Mouse (Mus musculus) liver, embryonic 13.5 days (tissue): ENCODE results near the gene Sycn. TPM values are rescaled to one million over a fixed set of nuclear protein-coding genes. Genes with fewer than 3 reads are reported as not detected.

Experiments
- ATAC-seq: fragments of 200-750 bp; cut with Nextera tagmentation; 2 replicates; pipeline ENCODE4 v1.8.0; 2017; ENCODE audit warnings: low read depth, mild to moderate bottlenecking, moderate number of reproducible peaks, moderate library complexity
- DNase-seq: peaks from one replicate; pipeline ENCODE4 v3.0.0; 2022
- H3K27ac ChIP-seq: fragments of 300-500 bp; sonication (generic); 2 replicates; pipeline ENCODE4 v1.5.1; 2015; ENCODE audit warnings: moderate library complexity, mild to moderate bottlenecking, inconsistent platforms
- H3K27me3 ChIP-seq: fragments of 300-500 bp; sonication (generic); 2 replicates; pipeline ENCODE4 v1.6.1; 2015; ENCODE audit warnings: mild to moderate bottlenecking, inconsistent platforms
- H3K36me3 ChIP-seq: fragments of 300-500 bp; sonication (generic); 2 replicates; pipeline ENCODE4 v1.6.1; 2015; ENCODE audit warnings: mild to moderate bottlenecking, inconsistent platforms
- H3K4me1 ChIP-seq: fragments of 300-500 bp; sonication (generic); replicated peaks from 2 replicates; pipeline ENCODE4 v1.6.1; 2015; ENCODE audit warnings: inconsistent platforms
- H3K4me2 ChIP-seq: fragments of 300-500 bp; sonication (generic); 2 replicates; pipeline ENCODE4 v1.6.1; 2015; ENCODE audit warnings: inconsistent platforms, mild to moderate bottlenecking, moderate library complexity
- H3K4me3 ChIP-seq: fragments of 300-500 bp; sonication (generic); replicated peaks from 2 replicates; pipeline ENCODE4 v1.5.1; 2015; ENCODE audit warnings: mild to moderate bottlenecking, inconsistent platforms
- H3K9ac ChIP-seq: fragments of 300-500 bp; sonication (generic); 2 replicates; pipeline ENCODE4 v1.6.1; 2015; ENCODE audit warnings: mild to moderate bottlenecking, inconsistent platforms
- H3K9me3 ChIP-seq: fragments of 300-500 bp; sonication (generic); replicated peaks from 2 replicates; pipeline ENCODE4 v1.6.1; 2016; ENCODE audit warnings: inconsistent platforms
- WGBS: fragments of 180-500 bp; shearing (Covaris S2); methylation state at CpG from one replicate; pipeline ENCODE4 v1.1.7; 2015; ENCODE audit not compliant: insufficient replicate concordance; 5-methylcytosine and 5-hydroxymethylcytosine counted together
- polyA plus RNA-seq: library from polyadenylated mRNA; unstranded; fragments of >200 nt; fragmentation: Nextera tagmentation; extraction: Ambion mirVana; gene quantifications from 2 replicates; pipeline ENCODE4 v1.2.1, GENCODE M21; 2015

Sycn gene
- polyA plus RNA-seq, 1 experiment from 2014 or later = not detected

DNA sequence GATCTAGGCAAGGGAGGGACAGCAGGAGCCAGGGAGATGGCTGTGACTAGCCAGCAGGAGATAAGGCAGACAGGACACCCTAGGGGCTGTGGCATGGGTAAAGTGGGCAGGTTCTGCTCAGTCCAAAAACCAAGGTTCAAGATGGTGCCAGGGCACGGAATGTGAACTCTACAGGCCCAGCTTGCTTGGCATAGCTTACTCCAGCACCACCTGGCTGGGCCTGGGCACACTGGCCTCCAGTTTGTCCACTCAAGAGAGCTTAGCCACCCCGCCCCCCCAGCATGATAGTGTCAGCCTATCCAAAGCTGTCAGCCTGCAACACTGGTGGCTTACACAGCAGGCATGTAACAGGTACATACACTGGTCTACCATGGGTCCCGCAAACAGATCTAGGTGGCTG is 32.6 kb downstream of the Sycn start:
- no peak overlapping the region for H3K4me3 ChIP-seq
- H3K27ac ChIP-seq = peak overlapping the region; percentile 53; the same call in 1 of the 2 replicates

DNA sequence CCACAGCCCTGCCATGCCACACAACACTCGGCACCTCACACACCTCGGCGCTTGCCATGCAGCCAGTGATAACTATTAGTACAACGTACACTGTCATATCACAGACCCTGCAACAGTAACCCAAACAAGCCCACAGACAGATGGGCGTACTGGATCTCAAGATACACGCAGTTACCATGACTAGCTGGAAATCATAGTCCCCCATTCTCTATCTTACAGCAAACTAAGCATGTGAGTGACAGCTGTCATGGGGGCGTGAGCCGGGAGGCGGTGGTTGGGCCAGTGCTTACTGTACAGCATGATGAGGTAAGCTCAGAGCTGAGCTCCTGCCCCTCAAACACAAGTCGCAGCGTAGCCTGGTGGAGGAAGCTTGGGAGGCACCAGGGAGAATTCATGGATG is 34.9 kb downstream of the Sycn start:
- no peak overlapping the region for H3K4me3 ChIP-seq
- WGBS = 45% methylated on average over 11 of the region's 11 CpGs
- peak overlapping the region; percentile 55 for H3K4me2 ChIP-seq

More for the DNA sequence above, 32.6 kb downstream of the Sycn start:
- 76% methylated on average over 3 of the region's 3 CpGs for WGBS
- H3K27me3 ChIP-seq = no peaks in the 10 kb centered on the region
- DNase-seq = no peak
- peaks cover 18% of the 10 kb centered on the region for H3K36me3 ChIP-seq
- ATAC-seq = no peak
- H3K9me3 ChIP-seq = no peaks in the 10 kb centered on the region
- peak overlapping the region; percentile 27; the same call in 1 of the 2 replicates for H3K9ac ChIP-seq
- peaks cover 84% of the 10 kb centered on the region for H3K4me1 ChIP-seq
- no peak overlapping the region for H3K4me2 ChIP-seq

GRCm38 (mm10) chr7:28576271-28576914 is 35.7 kb downstream of the Sycn start:
- no peaks in the 10 kb centered on the region for H3K27me3 ChIP-seq
- peak overlapping the region; percentile 55 for H3K4me2 ChIP-seq
- peaks cover 100% of the 10 kb centered on the region for H3K4me1 ChIP-seq
- peak overlapping the region; percentile 85 for H3K27ac ChIP-seq
- WGBS = 36% methylated on average over 5 of the region's 5 CpGs
- peaks cover 14% of the 10 kb centered on the region for H3K36me3 ChIP-seq
- ATAC-seq (peak; percentile 79), DNase-seq (peak; percentile 57)
- peak overlapping the region; percentile 61 for H3K9ac ChIP-seq
- peak overlapping the region; percentile 22; the same call in 1 of the 2 replicates for H3K4me3 ChIP-seq
- H3K9me3 ChIP-seq = no peaks in the 10 kb centered on the region

More for the DNA sequence above, 34.9 kb downstream of the Sycn start:
- ATAC-seq (peak; percentile 22), DNase-seq (peak; percentile 43)
- Histone ChIP-seq H3K4me1 (peaks cover 100% of the 10 kb centered on the region), H3K36me3 (peaks cover 7% of the 10 kb centered on the region), H3K27ac (peak overlapping the region; percentile 85), H3K27me3 (no peaks in the 10 kb centered on the region), H3K9ac (peak overlapping the region; percentile 46; the same call in 1 of the 2 replicates), H3K9me3 (no peaks in the 10 kb centered on the region)

DNA sequence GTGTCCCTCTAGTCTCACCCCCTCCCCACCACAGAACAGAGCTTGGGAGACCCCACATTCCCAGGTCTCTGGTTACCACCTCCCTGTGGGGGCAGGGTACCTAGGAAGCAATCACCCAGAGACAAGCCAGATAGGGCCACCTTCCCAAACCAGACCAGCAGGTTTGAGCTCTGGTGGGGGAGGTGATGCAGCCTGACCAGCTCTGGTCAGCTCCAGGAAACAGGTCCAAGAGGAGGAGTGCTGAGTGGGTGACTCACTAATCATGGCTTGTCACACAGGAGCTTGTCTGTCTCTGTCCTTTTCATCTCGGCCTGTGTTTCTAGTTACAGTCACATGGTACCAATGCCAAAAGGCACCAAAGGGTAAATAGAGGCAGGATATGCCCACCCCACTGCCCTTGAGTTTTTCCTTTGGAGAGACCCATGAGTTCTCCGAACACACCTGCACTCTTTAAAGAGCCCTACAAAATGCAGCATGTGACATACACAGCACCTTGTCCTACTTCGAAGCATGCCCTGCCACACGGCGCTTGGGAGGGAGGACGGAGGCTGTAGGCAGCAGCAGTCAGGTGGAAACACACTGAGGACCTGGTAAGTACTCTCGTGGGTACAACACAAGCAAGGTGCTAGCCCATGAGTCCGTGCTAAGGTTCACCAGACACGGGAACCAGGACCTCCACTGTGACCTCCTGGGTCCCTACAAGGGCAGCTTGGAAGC is 37.3 kb downstream of the Sycn start:
- ATAC-seq (no peak), DNase-seq (no peak)
- peak overlapping the region; percentile 61; the same call in 1 of the 2 replicates for H3K9ac ChIP-seq
- no peak overlapping the region for H3K4me3 ChIP-seq
- peaks cover 14% of the 10 kb centered on the region for H3K36me3 ChIP-seq
- H3K4me1 ChIP-seq = peaks cover 100% of the 10 kb centered on the region
- no peaks in the 10 kb centered on the region for H3K9me3 ChIP-seq
- no peaks in the 10 kb centered on the region for H3K27me3 ChIP-seq
- H3K4me2 ChIP-seq = no peak overlapping the region
- peak overlapping the region; percentile 85 for H3K27ac ChIP-seq
- whole genome bisulfite sequencing = 77% methylated on average over 9 of the region's 9 CpGs

DNA sequence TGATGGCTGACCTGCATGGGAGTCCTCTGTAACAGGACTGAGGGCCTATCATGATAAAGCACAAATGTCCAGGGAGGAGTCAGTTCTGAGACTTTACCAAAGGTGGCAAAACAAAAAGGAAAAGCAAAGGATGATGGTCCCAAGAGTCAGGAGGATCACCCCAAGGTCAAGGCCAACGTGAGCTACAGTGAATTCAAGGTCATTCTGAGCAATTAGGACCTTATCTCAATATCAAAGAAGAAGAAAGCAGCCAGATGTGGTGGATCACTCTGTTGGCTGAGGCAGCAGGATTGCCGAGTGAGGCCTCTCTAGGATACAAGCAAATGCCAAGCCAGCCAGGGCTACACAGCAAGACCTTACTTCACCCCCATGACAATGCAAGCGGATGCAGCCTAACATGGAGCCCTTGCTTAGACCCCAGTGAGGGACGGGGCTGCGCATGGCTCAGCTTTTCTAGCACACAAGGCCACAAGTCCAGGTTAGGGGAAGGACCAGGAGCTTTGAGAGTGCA is 37.9 kb downstream of the Sycn start:
- no peaks in the 10 kb centered on the region for H3K27me3 ChIP-seq
- peaks cover 100% of the 10 kb centered on the region for H3K4me1 ChIP-seq
- peaks cover 14% of the 10 kb centered on the region; the same call in 1 of the 2 replicates for H3K36me3 ChIP-seq
- WGBS = 70% methylated on average over 5 of the region's 5 CpGs
- H3K9ac ChIP-seq = peak overlapping the region; percentile 61
- no peak overlapping the region for H3K4me2 ChIP-seq
- ATAC-seq (no peak), DNase-seq (no peak)
- H3K4me3 ChIP-seq = no peak overlapping the region
- peak overlapping the region; percentile 85 for H3K27ac ChIP-seq
- H3K9me3 ChIP-seq = no peaks in the 10 kb centered on the region

GRCm38 (mm10) chr7:28579826-28580225 is 39.1 kb downstream of the Sycn start:
- Histone ChIP-seq H3K36me3 (peaks cover 14% of the 10 kb centered on the region; the same call in 1 of the 2 replicates), H3K27me3 (no peaks in the 10 kb centered on the region), H3K27ac (peak overlapping the region; percentile 85), H3K9me3 (no peaks in the 10 kb centered on the region), H3K4me1 (peaks cover 100% of the 10 kb centered on the region), H3K9ac (peak overlapping the region; percentile 42; the same call in 1 of the 2 replicates), H3K4me2 (no peak overlapping the region), H3K4me3 (no peak overlapping the region)
- 80% methylated on average over 5 of the region's 5 CpGs for WGBS
- ATAC-seq (no peak), DNase-seq (no peak)

GRCm38 (mm10) chr7:28581721-28582120 is 41.0 kb downstream of the Sycn start:
- peak overlapping the region; percentile 69 for H3K4me2 ChIP-seq
- H3K4me1 ChIP-seq = peaks cover 100% of the 10 kb centered on the region
- peak overlapping the region; percentile 35 for H3K4me3 ChIP-seq
- peak; percentile 79 for DNase-seq
- 15% methylated on average over 4 of the region's 4 CpGs for WGBS
- peak overlapping the region; percentile 97 for H3K27ac ChIP-seq
- no peaks in the 10 kb centered on the region for H3K9me3 ChIP-seq
- no peaks in the 10 kb centered on the region for H3K27me3 ChIP-seq
- peak overlapping the region; percentile 77 for H3K9ac ChIP-seq
- ATAC-seq = peak; percentile 90
- peaks cover 14% of the 10 kb centered on the region; the same call in 1 of the 2 replicates for H3K36me3 ChIP-seq

GRCm38 (mm10) chr7:28582841-28583240 is 42.2 kb downstream of the Sycn start:
- H3K27ac ChIP-seq = peak overlapping the region; percentile 97
- ATAC-seq (no peak), DNase-seq (no peak)
- H3K36me3 ChIP-seq = peaks cover 14% of the 10 kb centered on the region; the same call in 1 of the 2 replicates
- peak overlapping the region; percentile 69 for H3K4me2 ChIP-seq
- H3K9ac ChIP-seq = peak overlapping the region; percentile 77
- H3K4me3 ChIP-seq = peak overlapping the region; percentile 35
- H3K27me3 ChIP-seq = no peaks in the 10 kb centered on the region
- 20% methylated on average over 11 of the region's 11 CpGs for WGBS
- H3K9me3 ChIP-seq = no peaks in the 10 kb centered on the region
- peaks cover 100% of the 10 kb centered on the region for H3K4me1 ChIP-seq

- 46% methylated on average over 8 of the region's 8 CpGs for WGBS
- Histone ChIP-seq H3K27me3 (no peaks in the 10 kb centered on the region), H3K4me1 (peaks cover 99% of the 10 kb centered on the region), H3K9me3 (no peaks in the 10 kb centered on the region), H3K4me3 (peak overlapping the region; percentile 35), H3K9ac (peak overlapping the region; percentile 77), H3K36me3 (peaks cover 14% of the 10 kb centered on the region; the same call in 1 of the 2 replicates), H3K27ac (peak overlapping the region; percentile 97), H3K4me2 (peak overlapping the region; percentile 69)
- ATAC-seq (peak; percentile 64), DNase-seq (peak; percentile 54)
These were observed 43.1 kb downstream of the Sycn start for GRCm38 (mm10) chr7:28583570-28584344.

- peak overlapping the region; percentile 35; the same call in 1 of the 2 replicates for H3K4me3 ChIP-seq
- H3K4me1 ChIP-seq = peaks cover 97% of the 10 kb centered on the region
- peak overlapping the region; percentile 97 for H3K27ac ChIP-seq
- ATAC-seq (peak; percentile 52), DNase-seq (no peak)
- H3K27me3 ChIP-seq = no peaks in the 10 kb centered on the region
- H3K9me3 ChIP-seq = no peaks in the 10 kb centered on the region
- WGBS = 31% methylated on average over 4 of the region's 4 CpGs
- peak overlapping the region; percentile 69 for H3K4me2 ChIP-seq
- peak overlapping the region; percentile 77 for H3K9ac ChIP-seq
- peaks cover 10% of the 10 kb centered on the region; the same call in 1 of the 2 replicates for H3K36me3 ChIP-seq
These were observed 43.8 kb downstream of the Sycn start for GRCm38 (mm10) chr7:28584468-28584867.
